Mouse (Mus musculus): ENCODE measurements at regions not wholly inside any gene's neighbourhood (a gene's known extent, or its start where the extent isn't known, plus 50 kb on each side); places are given as distances from the start of the nearest gene placed in this dataset. TPM values are rescaled to one million over a fixed set of nuclear protein-coding genes. Genes with fewer than 3 reads are reported as not detected.

DNA sequence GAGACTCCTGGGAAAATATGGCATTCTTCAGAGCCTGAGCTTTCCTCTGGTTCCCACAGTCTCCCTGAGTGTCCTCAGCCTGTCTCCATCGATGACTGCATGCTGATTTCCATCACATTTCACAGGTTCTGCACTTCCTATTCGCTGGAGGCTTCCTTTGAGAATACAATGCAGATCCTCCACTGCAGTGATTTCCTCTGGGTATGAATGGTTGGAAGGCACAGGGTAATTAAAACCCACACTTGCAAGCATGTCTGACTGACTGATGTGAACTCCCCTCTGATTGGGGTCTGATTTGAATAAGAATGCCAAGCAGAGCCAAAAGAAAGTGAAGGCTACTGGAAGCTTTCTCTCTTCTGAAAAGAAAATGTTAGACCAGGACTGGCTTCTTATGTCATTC is 67.1 kb upstream of the Lrrn1 start:
- no peak overlapping the region for H3K27ac ChIP-seq (replicated peaks)
- ATAC-seq (ENCODE audit: insufficient number of reproducible peaks, low FRiP score, low TSS enrichment, low read depth) = no peak
- H3K27me3 ChIP-seq = no peaks in the 10 kb centered on the region
- no peak overlapping the region for H3K4me2 ChIP-seq (replicated peaks)
- H3K36me3 ChIP-seq = no peaks in the 10 kb centered on the region
- no peaks in the 10 kb centered on the region for H3K9me3 ChIP-seq (replicated peaks)
- no peak overlapping the region for H3K9ac ChIP-seq
- no peaks in the 10 kb centered on the region for H3K4me1 ChIP-seq
- 17% methylated on average over 2 of the region's 2 CpGs for WGBS
- H3K4me3 ChIP-seq (replicated peaks) = no peak overlapping the region

DNA sequence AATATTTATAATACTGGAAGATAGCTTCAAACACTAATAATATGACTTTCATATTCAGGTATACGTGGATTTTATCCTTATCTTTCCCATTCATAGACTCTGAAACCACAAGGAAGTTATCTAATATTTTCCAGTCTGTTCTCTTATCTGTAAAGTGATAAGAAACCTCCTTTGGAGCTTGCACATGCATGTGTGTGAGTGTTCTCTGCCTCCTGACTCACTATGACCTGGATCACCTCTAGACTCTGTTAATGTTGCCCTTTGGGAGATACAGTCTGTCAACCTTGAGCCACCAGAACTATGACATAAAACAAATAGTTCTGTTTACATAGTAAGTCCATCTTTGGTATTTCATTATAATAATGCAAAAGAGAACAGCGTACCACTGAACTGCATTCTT is 56.2 kb upstream of the Lrrn1 start:
- ATAC-seq (ENCODE audit: insufficient number of reproducible peaks, low FRiP score, low TSS enrichment, low read depth) = no peak
- WGBS = 80% methylated on average over 2 of the region's 2 CpGs
- no peaks in the 10 kb centered on the region for H3K36me3 ChIP-seq

DNA sequence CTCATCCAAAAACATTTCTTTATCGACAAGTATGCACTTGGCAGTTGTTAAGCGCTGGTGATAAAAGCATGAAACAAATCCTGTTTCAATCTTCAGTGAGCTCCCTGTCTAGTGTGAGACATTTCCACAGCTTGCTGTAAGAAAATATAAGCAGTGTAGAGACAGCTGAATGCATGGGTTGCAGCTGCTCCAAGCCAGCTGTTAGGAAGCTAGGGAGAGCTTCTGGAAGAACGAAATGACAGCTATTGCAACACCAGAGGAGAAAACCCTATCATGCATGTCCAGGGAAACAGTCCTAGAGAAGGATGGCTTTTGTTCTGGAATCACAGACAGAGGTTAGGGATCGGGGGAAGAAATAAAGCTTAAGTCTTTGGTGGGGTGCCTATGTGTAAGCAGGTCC is 55.4 kb upstream of the Lrrn1 start:
- no peaks in the 10 kb centered on the region for H3K27me3 ChIP-seq
- H3K36me3 ChIP-seq = no peaks in the 10 kb centered on the region
- H3K9me3 ChIP-seq (replicated peaks) = no peaks in the 10 kb centered on the region
- H3K4me2 ChIP-seq (replicated peaks) = no peak overlapping the region
- WGBS = 68% methylated on average over 4 of the region's 4 CpGs
- H3K9ac ChIP-seq = no peak overlapping the region
- no peak for ATAC-seq (ENCODE audit: insufficient number of reproducible peaks, low FRiP score, low TSS enrichment, low read depth)
- H3K4me1 ChIP-seq = no peaks in the 10 kb centered on the region
- no peak overlapping the region for H3K27ac ChIP-seq (replicated peaks)
- no peak overlapping the region for H3K4me3 ChIP-seq (replicated peaks)

More for the DNA sequence above, 56.2 kb upstream of the Lrrn1 start:
- H3K9me3 ChIP-seq (replicated peaks) = no peaks in the 10 kb centered on the region
- no peak overlapping the region for H3K4me3 ChIP-seq (replicated peaks)
- no peak overlapping the region for H3K9ac ChIP-seq
- H3K4me1 ChIP-seq = no peaks in the 10 kb centered on the region
- H3K27ac ChIP-seq (replicated peaks) = no peak overlapping the region
- H3K4me2 ChIP-seq (replicated peaks) = no peak overlapping the region
- no peaks in the 10 kb centered on the region for H3K27me3 ChIP-seq

Small RNA genes lying in the stretch of these regions (microRNA-seq; reads per million reads assigned to microRNA genes)
- not detected for gene Gm27690 (ENCODE audit: borderline number of aligned reads)
